Mouse (Mus musculus): Measurements from ENCODE around the gene Selenow.

Selenow gene

DNA sequence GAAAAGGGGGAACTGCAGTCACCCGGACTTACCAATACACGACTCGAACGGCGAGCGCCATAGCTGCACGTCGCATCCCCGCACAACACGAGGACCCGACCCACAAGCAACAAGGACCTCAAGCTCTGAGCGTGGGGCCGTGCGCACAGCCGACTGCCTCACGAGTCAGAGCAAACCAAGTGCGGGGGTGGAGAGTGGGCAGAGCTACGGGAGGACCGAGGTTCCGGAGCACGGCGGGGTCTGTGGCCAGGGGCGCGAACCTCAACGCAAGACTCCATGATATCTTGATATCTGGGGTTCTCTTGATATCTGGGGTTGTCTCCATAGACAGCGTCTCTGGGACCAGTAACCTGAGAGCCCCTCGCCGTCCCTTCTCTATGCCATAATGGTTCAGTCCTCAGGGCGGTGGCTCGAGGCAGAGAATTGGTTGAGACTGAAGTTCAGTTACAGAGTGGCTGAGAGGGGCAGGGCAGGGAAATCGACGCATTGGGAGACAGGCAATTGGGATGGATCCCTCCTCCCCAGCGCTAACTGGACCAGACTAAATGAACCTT, at the start of gene Selenow:
Gene Selenow, minus strand, starts transcription at position 183 of the 554 bp plus-strand sequence.
- no peak for DNase-seq (ENCODE audit: extremely low read depth, low read depth, low spot score)

DNA sequence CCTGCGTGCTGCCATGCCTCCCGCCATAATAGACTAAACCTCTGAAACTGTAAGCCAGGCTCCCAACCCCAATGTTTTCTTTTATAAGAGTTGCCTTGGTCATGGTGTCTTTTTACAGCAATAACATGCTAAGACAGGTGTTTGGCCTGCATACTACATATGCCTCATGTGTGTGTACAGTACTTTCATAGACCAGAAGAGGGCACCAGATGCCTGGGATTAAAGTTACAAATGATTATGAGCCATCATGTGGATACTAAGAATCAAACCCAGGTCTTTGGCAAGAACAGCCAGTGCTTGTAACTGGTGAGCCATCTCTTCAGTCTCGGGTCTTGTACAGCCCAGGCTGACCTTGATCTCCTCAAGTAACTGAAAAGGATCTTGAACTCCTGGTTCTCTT, 47.5 kb upstream of the Selenow start:
- DNase-seq (ENCODE audit: extremely low read depth, low read depth, low spot score) = no peak

DNA sequence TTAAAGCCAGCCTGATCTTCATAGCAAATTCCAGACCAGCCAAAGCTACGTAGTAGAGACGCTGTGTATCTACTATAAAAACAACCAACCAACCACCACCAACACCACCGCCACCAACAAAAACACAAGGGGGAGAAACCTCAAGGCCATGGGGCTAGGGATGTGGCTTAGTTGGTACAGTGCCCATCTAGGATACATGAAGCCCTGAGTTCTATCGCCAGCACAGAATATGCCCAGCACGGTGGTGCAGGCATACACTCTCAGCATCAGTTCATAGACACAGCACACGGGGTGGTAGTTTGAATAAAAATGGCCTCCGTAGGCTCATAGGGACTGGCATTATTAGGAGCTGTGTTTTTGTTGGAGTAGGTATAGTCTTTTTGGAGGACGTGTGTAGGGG, 46.1 kb upstream of the Selenow start:
- DNase-seq (ENCODE audit: extremely low read depth, low read depth, low spot score) = no peak

DNA sequence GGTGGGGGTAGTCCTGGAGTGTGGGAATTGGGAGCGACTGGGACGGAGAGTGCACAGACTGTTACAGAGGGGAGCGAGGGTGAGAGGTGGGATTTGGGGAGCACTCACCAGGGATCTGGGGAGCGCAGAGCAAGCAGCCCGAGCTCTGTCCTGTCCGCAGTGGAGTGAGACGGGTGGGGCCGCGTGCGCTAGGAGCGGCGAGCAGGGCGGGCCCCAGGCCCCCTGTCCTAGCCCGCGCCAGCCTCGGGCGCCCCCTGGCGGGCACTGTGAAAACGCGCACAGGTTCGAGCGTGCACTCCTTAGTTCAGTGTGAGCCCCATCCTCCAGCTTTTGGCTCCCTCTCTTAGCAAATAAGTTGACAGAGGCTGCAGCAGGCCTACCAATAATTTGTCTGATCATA, 45.1 kb upstream of the Selenow start, which contains the start of gene Ehd2:
Gene Ehd2, minus strand, starts transcription at position 256 of the 400 bp plus-strand sequence.
- DNase-seq (ENCODE audit: extremely low read depth, low read depth, low spot score) = no peak

DNA sequence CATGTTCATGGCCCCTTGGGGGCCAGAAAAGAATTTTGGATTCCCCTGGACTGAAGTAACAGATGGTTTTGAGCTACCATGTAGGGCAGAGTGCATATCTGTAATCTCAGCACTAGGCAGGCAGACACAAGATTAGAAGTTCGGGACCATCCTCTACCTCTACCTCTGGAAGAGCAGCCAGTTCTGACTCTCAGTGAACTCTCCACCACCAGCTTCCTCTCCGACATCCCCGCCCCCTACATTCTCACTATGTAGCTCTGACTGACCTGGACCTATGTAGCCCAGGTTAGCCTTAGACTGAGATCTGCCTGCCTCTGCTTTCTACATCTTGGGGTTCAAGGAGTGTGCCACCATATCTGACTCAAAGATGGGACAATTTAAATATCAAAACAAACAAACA, 44.3 kb upstream of the Selenow start:
- DNase-seq (ENCODE audit: extremely low read depth, low read depth, low spot score) = no peak

DNA sequence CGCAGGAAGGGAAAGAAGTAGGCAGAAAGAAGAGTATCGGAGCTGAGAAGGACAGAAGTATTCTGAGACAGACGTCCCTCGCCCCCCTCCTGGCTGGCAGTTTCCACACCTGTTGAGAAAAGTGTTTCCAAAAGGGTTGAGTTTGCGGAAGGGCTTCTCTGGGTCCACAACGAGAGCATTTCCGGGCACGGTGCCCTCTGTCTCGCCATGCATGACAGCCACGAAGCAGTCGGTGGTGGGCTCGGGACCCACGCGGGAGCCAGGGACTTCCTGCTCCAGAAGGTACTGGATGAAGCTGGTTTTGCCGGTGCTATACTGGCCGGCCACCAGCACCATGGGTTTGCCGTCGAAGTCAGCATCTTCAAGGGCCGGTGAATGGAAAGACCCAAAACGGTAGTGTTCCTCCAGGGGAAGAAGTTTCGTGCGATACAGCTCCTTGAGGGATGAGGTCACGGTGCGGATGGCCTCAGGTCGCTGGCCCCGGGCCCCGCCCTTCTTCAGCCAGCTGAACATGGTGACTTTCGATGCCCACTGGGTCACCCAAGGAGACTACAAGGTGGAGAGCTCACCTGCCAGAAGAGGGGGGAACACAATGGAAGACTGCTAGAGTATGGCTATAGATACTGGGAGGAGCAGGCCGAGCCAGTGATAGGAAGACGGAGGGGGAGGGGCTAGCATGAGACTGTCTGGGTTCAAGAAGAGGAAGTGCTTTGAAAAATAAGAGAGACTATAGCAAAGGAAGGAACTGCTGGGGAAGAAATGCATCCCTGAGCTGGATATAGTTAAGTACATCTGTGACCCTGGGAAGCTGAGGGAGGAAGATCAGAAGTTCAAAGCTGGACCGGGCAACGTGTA, 41.8 kb upstream of the Selenow start:
- DNase-seq (ENCODE audit: extremely low read depth, low read depth, low spot score) = no peak

DNA sequence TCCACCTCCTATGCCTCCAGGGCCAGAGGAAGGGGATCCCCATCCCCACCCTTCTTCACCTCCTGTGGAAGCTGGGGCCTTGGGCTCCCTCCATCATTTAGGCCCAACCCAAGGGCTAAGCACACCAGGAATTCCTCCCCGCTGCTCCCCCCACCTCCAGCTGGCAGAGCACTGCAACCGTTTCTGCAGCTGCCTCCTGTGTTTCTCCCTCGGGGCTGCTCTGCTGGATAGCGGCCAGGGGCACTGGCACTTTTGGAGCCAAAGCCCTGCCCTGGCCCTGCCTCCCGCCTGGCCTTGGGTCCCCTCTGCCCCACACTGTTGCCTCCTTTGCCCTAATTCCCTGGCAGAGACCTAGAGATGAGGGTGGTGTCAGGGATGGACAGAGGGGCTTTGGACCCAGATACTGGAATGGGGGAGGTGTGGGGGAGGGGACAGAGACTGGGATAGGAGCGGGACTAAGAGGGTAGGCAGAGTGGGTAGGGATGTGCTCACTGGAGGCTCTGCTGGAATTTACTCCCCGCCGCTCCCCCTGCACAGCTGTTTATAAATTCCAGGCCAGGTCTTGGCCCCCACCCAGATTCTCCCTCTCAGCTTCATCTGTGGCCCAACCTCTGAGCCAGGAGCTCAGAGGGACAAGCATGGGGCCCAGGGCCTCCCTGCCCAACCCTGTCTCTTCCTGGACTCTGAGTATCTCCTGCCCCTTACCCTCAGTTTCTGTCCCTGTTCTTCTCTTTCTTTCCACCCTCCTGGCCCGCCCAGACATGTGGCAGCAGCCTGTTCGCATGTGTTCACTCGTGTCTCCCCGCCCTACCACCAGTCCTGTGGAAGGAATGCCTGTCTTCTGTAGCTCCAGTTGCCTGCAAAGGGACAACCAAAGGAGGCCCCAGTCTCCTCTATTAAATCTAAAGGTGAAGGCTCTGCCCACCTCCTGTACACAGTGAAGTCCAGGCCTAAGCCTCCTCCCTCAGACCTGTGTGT, 40.4 kb upstream of the Selenow start:
- DNase-seq (ENCODE audit: extremely low read depth, low read depth, low spot score) = no peak

DNA sequence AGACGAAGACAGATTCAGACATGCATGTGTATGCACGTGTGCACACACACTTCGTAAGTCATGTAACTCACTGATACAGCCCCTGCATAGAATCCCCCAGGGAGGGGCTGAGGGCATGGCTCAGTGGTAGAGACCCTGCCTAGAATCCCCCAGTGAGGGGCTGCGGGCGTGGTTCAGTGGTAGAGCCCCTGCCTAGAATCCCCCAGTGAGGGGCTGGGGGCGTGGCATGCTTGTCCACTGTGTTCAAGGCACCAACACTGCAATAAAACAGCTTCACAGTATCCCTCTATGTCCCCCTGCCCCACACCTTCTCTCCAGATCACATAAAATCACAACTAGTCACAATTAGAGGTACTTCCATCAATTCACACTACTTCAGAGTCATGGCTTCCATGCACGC, 39.6 kb upstream of the Selenow start:
- DNase-seq (ENCODE audit: extremely low read depth, low read depth, low spot score) = no peak

DNA sequence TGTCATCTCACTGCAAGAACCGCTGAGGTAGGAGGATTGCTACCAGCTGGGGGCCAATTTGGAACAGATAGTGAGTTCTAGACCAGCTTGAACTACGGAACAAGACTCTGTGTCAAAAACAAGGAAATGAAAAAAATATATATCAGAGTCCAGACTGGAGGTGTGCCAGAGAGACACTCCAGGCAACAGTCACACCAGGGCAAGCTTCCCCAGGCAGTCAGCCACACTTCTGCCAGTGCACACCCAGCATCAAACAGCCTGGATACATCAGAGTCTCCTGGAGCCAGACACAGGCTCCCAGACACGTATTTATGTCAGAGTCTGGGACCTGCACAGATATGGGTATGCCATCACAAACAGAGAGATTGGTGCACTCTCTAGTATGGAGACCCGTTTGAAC, 39.0 kb upstream of the Selenow start:
- no peak for DNase-seq (ENCODE audit: extremely low read depth, low read depth, low spot score)

DNA sequence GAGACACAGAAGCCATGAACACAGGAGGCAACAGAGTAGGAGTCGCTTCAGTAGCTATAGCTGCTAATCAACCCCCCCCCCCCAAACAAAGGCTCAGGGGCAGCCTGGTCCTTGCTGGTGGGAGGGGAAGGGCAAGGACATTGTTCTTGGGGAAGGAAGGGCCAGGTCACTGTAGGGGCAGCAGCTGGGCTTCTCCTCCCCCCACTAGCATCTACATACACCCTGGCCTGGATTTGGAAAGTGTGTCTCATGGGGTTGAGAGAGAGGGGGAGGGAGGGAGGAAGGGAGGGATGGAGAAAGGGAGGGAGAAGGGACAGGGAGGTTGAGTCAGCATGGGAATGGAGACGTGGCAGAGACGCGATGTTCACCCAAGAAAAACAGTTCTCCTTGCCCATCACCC, 38.5 kb upstream of the Selenow start:
- no peak for DNase-seq (ENCODE audit: extremely low read depth, low read depth, low spot score)

DNA sequence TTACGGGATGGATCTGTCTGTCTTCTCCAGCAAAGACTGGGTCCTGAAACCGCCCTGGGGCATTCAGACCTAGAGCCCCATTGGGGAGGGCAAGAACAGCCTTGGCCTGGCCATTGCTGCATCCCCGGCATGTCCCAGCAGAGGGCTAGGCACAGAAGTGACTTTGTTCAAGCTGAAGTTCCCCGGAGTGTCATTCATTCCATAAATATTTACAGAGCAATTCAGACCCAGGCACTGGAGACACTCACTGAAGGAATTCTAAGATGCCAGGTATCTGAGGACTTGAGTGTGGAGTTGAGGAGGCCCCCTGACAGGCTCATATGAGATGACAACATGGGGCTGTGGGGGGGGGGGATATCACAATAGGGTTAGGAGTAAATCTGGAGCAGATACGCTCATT, 33.9 kb upstream of the Selenow start:
- no peak for DNase-seq (ENCODE audit: extremely low read depth, low read depth, low spot score)

DNA sequence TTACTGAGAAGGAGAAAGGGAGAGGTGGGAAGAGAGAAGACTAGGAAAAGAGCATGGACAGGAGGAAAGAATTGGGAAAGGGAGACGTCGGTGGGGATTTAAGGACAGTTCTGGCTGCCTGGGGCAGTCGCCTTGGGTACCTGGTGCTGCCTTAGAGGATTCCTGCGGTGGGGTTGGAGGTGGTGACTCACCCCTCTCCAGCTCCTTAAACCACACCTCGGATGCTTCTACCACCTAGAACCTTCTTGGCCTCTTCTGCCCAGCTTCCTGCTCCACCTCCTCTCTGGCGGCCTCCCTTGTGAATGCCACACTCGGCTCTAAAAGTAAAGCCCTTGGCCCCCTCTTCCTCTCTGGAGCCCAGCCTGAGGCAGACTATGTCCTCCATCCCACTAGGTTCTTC, 33.3 kb upstream of the Selenow start:
- no peak for DNase-seq (ENCODE audit: extremely low read depth, low read depth, low spot score)

DNA sequence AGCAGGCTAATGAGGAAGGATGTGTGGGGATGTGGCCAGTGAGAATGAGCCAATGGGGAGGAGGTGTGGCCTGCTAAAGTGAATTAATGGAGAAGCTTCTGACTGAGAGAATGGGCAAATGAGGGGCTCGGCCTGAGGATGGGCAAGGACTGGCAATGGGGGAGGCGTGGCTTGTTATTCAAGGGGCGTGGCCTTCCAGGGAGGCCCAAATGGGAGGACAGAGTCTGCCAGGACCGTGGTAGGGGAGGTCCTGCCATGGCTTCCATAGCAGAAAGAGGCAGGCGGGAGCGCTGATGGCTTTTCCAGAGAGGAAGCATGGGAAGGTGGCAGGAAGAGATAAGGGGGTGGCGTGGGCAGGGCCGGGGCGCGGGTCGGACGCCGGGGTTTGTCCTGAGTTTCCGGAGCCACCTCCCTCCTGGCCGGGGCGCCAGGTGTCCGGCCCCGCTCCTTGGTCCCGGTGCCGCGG, 32.8 kb upstream of the Selenow start:
- DNase-seq (ENCODE audit: extremely low read depth, low read depth, low spot score) = no peak

DNA sequence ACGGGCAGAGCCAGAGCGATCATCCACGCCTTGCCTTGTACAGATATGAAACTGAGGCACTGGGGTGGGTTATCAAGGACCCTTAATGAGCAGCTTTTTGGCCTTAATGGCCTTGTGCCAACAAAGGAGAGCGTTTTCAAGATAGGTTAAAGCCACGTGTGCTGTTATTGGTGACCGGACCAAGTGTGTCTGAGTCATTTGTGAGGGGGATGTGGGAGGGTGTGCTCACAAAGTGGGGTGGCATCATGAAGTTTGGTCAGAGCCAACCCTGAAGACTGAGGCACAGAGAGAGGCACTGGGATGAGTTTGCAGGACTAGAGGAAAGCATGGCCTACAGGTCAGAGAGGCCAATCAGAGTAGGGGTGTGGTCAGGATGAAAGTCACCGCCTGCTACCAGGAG, 32.2 kb upstream of the Selenow start:
- no peak for DNase-seq (ENCODE audit: extremely low read depth, low read depth, low spot score)

DNA sequence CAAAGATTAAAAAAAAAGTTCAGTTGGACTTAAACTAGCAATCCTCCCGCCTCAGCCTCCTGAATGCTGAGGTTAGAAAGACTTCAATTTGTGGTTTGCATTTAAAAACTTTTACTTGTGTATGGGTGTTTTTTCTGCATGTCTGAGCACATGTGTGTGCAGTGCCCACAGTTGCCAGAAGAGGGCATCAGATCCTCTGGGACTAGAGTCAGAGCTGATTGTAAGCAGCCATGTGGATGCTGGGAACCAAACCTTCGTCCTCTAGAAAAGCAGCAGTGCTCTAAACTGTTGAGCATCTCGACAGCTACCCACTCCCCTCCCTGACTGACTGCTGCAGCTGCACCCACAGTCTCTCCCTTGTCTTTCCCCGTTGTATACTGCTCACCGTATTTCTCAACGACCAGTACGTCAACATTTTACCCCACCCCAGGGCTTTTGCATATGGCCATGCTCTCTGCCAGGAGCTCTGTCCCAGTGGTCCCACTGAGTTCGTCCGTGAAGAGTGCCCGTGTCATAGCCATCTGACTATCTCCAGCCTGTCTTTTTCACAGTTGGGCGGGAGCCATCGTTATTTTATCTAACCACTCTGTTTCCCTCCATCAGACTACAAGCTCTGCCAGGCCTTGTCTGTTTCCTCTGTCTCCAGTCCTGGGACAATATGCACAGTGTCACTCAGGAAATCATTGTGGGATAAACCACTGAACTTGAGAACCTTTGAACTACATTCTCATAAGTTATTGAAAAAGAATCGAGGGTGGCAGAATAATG, 31.3 kb upstream of the Selenow start:
- no peak for DNase-seq (ENCODE audit: extremely low read depth, low read depth, low spot score)

DNA sequence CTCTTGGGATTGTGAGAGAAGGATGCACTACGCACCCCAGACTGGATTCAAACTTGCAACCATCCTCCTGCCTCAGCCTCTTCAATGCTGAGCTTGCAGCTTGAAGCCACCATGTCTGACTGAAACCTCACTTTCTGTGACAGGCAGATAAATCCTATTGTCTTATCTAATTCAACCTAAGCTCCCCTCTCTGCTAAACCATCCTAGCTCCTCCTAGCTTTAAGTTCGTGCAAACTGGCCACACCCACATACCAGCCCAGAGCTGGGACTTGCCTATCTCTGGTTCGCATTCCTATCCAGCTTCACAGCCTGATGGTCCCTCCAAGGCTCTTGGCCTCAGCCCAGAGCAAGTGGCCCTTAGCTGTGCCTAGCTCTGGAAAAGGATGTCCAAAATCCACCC, 30.2 kb upstream of the Selenow start:
- DNase-seq (ENCODE audit: extremely low read depth, low read depth, low spot score) = no peak

DNA sequence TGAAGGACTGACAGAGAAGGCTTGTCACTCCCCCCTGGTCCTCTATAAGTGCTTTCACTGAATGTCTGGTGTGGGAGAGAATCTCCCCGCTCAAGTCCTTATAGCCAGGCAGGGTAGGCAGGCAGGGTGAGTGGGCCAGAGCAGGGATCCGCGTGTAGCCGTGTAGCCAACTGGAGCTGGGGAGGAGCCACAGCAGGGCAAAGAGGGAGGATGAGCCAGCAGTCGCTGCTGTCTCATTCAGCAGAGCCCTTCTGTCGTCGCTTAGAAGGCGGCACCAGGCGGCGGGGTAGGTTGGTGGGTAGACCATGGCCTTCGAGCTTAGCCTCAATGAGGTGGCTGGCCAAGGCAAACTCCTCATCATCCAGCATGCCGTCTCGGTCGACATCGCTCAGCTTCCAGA, 27.8 kb upstream of the Selenow start:
- no peak for DNase-seq (ENCODE audit: extremely low read depth, low read depth, low spot score)

DNA sequence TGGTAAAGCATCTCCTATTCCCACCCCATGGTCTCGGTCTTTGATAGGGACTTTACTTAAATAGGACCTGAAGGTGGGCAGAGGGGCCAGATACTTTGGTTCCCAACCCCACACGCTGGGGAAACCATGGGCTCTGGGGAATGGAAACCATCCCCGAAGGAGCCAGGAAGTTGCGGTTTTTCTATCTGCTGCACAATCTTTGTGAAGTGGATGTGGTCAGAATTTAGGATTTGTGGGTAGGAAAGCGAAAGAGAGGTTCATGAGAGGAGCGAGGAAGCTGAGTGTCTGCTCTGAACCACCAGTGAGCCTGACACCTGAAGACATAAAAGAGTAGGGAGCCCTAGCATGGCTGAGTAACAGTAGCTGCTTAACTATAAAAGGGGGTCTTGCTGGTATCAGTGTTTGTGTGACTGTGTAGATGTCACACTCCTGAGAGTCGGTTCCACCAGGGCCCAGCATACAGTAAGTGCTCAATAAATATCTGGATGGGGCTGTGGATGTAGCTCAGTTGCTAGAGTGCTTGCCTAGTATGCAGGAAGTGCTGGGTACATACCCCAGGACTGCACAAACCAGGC, 27.1 kb upstream of the Selenow start:
- DNase-seq (ENCODE audit: extremely low read depth, low read depth, low spot score) = no peak

DNA sequence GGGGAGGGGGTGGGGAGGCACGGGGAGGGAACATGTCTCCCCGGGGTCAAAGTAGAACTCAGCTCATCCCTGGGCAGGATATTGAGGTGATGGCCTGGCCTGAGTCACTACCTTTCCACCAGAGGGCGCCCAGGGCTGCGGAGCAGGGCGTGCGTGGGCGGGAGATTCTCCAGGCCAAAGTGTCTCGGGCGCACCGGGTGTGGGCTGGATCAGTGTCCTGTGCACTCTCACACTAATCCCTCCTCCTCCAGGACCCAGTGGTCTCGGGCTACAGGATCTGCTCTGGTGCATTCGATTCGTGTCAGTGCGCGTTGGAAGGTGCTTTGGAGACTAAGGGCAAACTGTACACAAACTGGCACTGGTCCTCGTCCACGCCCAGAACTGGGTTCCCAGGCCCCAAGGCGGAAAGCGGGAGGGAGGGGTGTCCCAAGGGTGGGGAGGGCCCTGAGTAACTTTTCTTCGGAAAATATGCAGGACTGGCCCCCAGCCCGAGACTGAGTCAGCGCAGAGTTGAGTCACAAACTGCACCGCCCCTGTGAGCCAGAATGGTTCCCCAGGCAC, 26.3 kb upstream of the Selenow start:
- peak; percentile 82 for DNase-seq (ENCODE audit: extremely low read depth, low read depth, low spot score)

DNA sequence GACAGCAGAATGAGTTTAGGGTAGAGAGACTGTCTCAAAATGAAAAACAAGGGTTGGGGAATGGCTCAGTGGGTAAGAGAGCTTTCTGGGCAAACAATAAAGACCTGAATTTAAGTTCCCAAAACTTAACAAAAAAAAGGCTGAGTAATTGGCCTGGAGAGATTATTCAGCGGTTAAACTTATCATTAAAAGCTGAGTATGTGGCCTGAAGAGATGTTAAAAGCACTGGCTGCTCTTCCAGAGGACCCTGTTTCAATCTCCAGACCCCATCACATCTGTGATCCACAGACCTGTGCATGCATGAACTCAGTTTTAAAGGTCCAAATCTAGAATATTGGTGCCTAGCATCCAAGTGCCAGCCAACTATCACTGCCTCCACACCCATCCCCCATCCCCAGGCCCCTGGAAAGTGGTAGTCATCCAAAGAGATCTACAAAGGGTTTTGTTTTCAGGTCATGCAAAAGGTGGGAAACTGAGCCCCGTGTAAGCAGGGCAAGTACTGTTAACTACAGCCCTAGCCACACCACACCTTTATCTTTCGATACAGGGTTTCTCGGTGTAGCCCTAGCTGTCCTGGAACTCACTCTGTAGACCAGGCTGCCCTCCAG, 25.6 kb upstream of the Selenow start:
- DNase-seq (ENCODE audit: extremely low read depth, low read depth, low spot score) = no peak

All from fat pad, adult 2 months (tissue).